Mouse (Mus musculus) kidney, embryonic 14.5 days (tissue): ENCODE measurements at regions not wholly inside any gene's neighbourhood (a gene's known extent, or its start where the extent isn't known, plus 50 kb on each side); places are given as distances from the start of the nearest gene placed in this dataset.

ENCODE experiments used
- ATAC-seq: fragments of 200-750 bp; cut with Nextera tagmentation; 2 replicates; pipeline ENCODE4 v1.8.0; 2017; ENCODE audit warnings: moderate number of reproducible peaks, mild to moderate bottlenecking, moderate TSS enrichment, moderate library complexity; ENCODE audit not compliant: low FRiP score, low TSS enrichment
- H3K27ac ChIP-seq: fragments of 300-500 bp; sonication (generic); 2 replicates; pipeline ENCODE4 v1.5.1; 2014; ENCODE audit warnings: low read depth, mild to moderate bottlenecking, low read length, moderate library complexity, mixed read lengths
- H3K27me3 ChIP-seq: fragments of 300-500 bp; sonication (generic); 2 replicates; pipeline ENCODE4 v1.6.1; 2014; ENCODE audit warnings: mild to moderate bottlenecking, low read length; ENCODE audit not compliant: control insufficient read depth, insufficient read depth
- H3K36me3 ChIP-seq: fragments of 300-500 bp; sonication (generic); 2 replicates; pipeline ENCODE4 v1.6.1; 2014; ENCODE audit warnings: low read length, mixed read lengths; ENCODE audit not compliant: control insufficient read depth, insufficient read depth
- H3K4me1 ChIP-seq: fragments of 300-500 bp; sonication (generic); 2 replicates; pipeline ENCODE4 v1.6.1; 2014; ENCODE audit warnings: low read length, mixed read lengths; ENCODE audit not compliant: control insufficient read depth, insufficient read depth
- H3K4me2 ChIP-seq: fragments of 300-500 bp; sonication (generic); replicated peaks from 2 replicates; pipeline ENCODE4 v1.6.1; 2014; ENCODE audit warnings: low read depth, mild to moderate bottlenecking, low read length
- H3K4me3 ChIP-seq: fragments of 300-500 bp; sonication (generic); 2 replicates; pipeline ENCODE4 v1.5.1; 2014; ENCODE audit warnings: mild to moderate bottlenecking, low read length
- H3K9ac ChIP-seq: fragments of 300-500 bp; sonication (generic); 2 replicates; pipeline ENCODE4 v1.6.1; 2014; ENCODE audit warnings: low read depth, mild to moderate bottlenecking, low read length, moderate library complexity
- H3K9me3 ChIP-seq: fragments of 300-500 bp; sonication (generic); 2 replicates; pipeline ENCODE4 v1.6.1; 2016; ENCODE audit warnings: low read length; ENCODE audit not compliant: control insufficient read depth
- WGBS: fragments of 180-500 bp; shearing (Covaris S2); extraction: QIAGEN DNeasy Blood & Tissue Kit; methylation state at CpG from one replicate; pipeline ENCODE4 v1.1.7; 2014; 5-methylcytosine and 5-hydroxymethylcytosine counted together

- ATAC-seq, result no peak
- H3K36me3 ChIP-seq, result no peaks in the 10 kb centered on the region
- H3K4me1 ChIP-seq, result no peaks in the 10 kb centered on the region
- no peaks in the 10 kb centered on the region for H3K27me3 ChIP-seq
- 86% methylated on average over 6 of the region's 6 CpGs for WGBS
- no peak overlapping the region for H3K9ac ChIP-seq
- no peak overlapping the region for H3K4me3 ChIP-seq
- H3K27ac ChIP-seq, result no peak overlapping the region
- H3K9me3 ChIP-seq, result peaks cover 4% of the 10 kb centered on the region; the same call in 1 of the 2 replicates
- H3K4me2 ChIP-seq, result no peak overlapping the region
Observed at GRCm38 (mm10) chr5:125979801-125980200, 448.2 kb downstream of the Tmem132b start.

GRCm38 (mm10) chr5:125985356-125985755 is 453.8 kb downstream of the Tmem132b start:
- H3K27ac ChIP-seq, result no peak overlapping the region
- H3K4me3 ChIP-seq, result no peak overlapping the region
- H3K27me3 ChIP-seq, result no peaks in the 10 kb centered on the region
- no peaks in the 10 kb centered on the region for H3K4me1 ChIP-seq
- H3K9ac ChIP-seq, result no peak overlapping the region
- no peak overlapping the region for H3K4me2 ChIP-seq
- no peak for ATAC-seq
- no peaks in the 10 kb centered on the region for H3K36me3 ChIP-seq
- H3K9me3 ChIP-seq, result no peaks in the 10 kb centered on the region

- Histone ChIP-seq H3K36me3 (no peaks in the 10 kb centered on the region), H3K4me1 (no peaks in the 10 kb centered on the region), H3K9me3 (no peaks in the 10 kb centered on the region), H3K4me3 (no peak overlapping the region), H3K27me3 (no peaks in the 10 kb centered on the region), H3K4me2 (no peak overlapping the region), H3K9ac (no peak overlapping the region), H3K27ac (no peak overlapping the region)
- 58% methylated on average over 8 of the region's 8 CpGs for WGBS
- ATAC-seq, result no peak
Observed at GRCm38 (mm10) chr5:125997173-125997572, 465.6 kb downstream of the Tmem132b start.

GRCm38 (mm10) chr5:126007871-126008270 is 476.3 kb downstream of the Tmem132b start:
- no peak for ATAC-seq
- no peaks in the 10 kb centered on the region for H3K27me3 ChIP-seq
- 66% methylated on average over 4 of the region's 4 CpGs for WGBS

GRCm38 (mm10) chr5:126008321-126008720 is 476.7 kb downstream of the Tmem132b start:
- 87% methylated on average over 8 of the region's 8 CpGs for WGBS
- Histone ChIP-seq H3K9ac (no peak overlapping the region), H3K9me3 (no peaks in the 10 kb centered on the region), H3K27ac (no peak overlapping the region), H3K27me3 (no peaks in the 10 kb centered on the region), H3K36me3 (no peaks in the 10 kb centered on the region), H3K4me3 (no peak overlapping the region), H3K4me2 (no peak overlapping the region), H3K4me1 (no peaks in the 10 kb centered on the region)
- no peak for ATAC-seq

More at GRCm38 (mm10) chr5:126007871-126008270, 476.3 kb downstream of the Tmem132b start:
- H3K4me1 ChIP-seq, result no peaks in the 10 kb centered on the region
- H3K27ac ChIP-seq, result no peak overlapping the region
- H3K9ac ChIP-seq, result no peak overlapping the region
- no peak overlapping the region for H3K4me2 ChIP-seq
- no peaks in the 10 kb centered on the region for H3K36me3 ChIP-seq
- no peak overlapping the region for H3K4me3 ChIP-seq
- H3K9me3 ChIP-seq, result no peaks in the 10 kb centered on the region

GRCm38 (mm10) chr5:126019781-126020180 is 488.2 kb downstream of the Tmem132b start:
- 89% methylated on average over 8 of the region's 8 CpGs for WGBS
- H3K36me3 ChIP-seq, result no peaks in the 10 kb centered on the region
- no peak for ATAC-seq
- H3K9me3 ChIP-seq, result no peaks in the 10 kb centered on the region
- no peak overlapping the region for H3K4me2 ChIP-seq
- no peak overlapping the region for H3K9ac ChIP-seq
- H3K27me3 ChIP-seq, result no peaks in the 10 kb centered on the region
- no peak overlapping the region for H3K27ac ChIP-seq
- no peaks in the 10 kb centered on the region for H3K4me1 ChIP-seq
- H3K4me3 ChIP-seq, result no peak overlapping the region

GRCm38 (mm10) chr5:126023906-126024305 is 492.3 kb downstream of the Tmem132b start:
- no peaks in the 10 kb centered on the region for H3K27me3 ChIP-seq
- WGBS, result 26% methylated on average over 2 of the region's 2 CpGs
- ATAC-seq, result no peak
- H3K9ac ChIP-seq, result no peak overlapping the region
- no peak overlapping the region for H3K4me3 ChIP-seq
- no peak overlapping the region for H3K27ac ChIP-seq
- H3K4me2 ChIP-seq, result no peak overlapping the region
- H3K36me3 ChIP-seq, result no peaks in the 10 kb centered on the region
- H3K9me3 ChIP-seq, result no peaks in the 10 kb centered on the region
- H3K4me1 ChIP-seq, result no peaks in the 10 kb centered on the region

- Histone ChIP-seq H3K4me2 (no peak overlapping the region), H3K4me3 (no peak overlapping the region), H3K36me3 (no peaks in the 10 kb centered on the region), H3K27ac (no peak overlapping the region), H3K4me1 (no peaks in the 10 kb centered on the region), H3K9ac (no peak overlapping the region), H3K9me3 (no peaks in the 10 kb centered on the region), H3K27me3 (no peaks in the 10 kb centered on the region)
- WGBS, result 90% methylated on average over 1 of the region's 1 CpGs
- no peak for ATAC-seq
Observed at GRCm38 (mm10) chr5:126034846-126035245, 503.3 kb downstream of the Tmem132b start.

GRCm38 (mm10) chr5:126036686-126037085 is 505.1 kb downstream of the Tmem132b start:
- ATAC-seq, result no peak
- H3K4me3 ChIP-seq, result no peak overlapping the region
- H3K27ac ChIP-seq, result no peak overlapping the region
- WGBS, result 14% methylated on average over 1 of the region's 1 CpGs
- no peaks in the 10 kb centered on the region for H3K4me1 ChIP-seq
- H3K4me2 ChIP-seq, result no peak overlapping the region
- no peaks in the 10 kb centered on the region for H3K9me3 ChIP-seq
- no peaks in the 10 kb centered on the region for H3K27me3 ChIP-seq
- no peaks in the 10 kb centered on the region for H3K36me3 ChIP-seq
- H3K9ac ChIP-seq, result no peak overlapping the region

- 71% methylated on average over 3 of the region's 3 CpGs for WGBS
- H3K4me2 ChIP-seq, result no peak overlapping the region
- no peaks in the 10 kb centered on the region for H3K36me3 ChIP-seq
- no peak overlapping the region for H3K9ac ChIP-seq
- H3K4me3 ChIP-seq, result no peak overlapping the region
- H3K27me3 ChIP-seq, result no peaks in the 10 kb centered on the region
- no peaks in the 10 kb centered on the region for H3K4me1 ChIP-seq
- ATAC-seq, result no peak
- H3K27ac ChIP-seq, result no peak overlapping the region
- H3K9me3 ChIP-seq, result no peaks in the 10 kb centered on the region; the same call in 1 of the 2 replicates
Observed at GRCm38 (mm10) chr5:126045761-126046160, 514.2 kb downstream of the Tmem132b start.
